Mouse (Mus musculus) spleen, adult 2 months (tissue): ENCODE measurements at regions not wholly inside any gene's neighbourhood (a gene's known extent, or its start where the extent isn't known, plus 50 kb on each side); places are given as distances from the start of the nearest gene placed in this dataset.

Source experiments
- DNase-seq, 2 experiments: peaks; one replicate each; pipeline versions ENCODE4 v3.0.0 to v3.0.0-alpha.2; 2012 to 2021; ENCODE audit warnings: low spot score in 2 of 2, low read depth in 1 of 2
- H3K27ac ChIP-seq: fragments of 200-500 bp; 2 replicates; pipeline ENCODE4 v1.5.1; 2012; ENCODE audit warnings: low read length, inconsistent platforms; ENCODE audit not compliant: insufficient read depth
- H3K27me3 ChIP-seq: fragments of 200-500 bp; 2 replicates; pipeline ENCODE4 v1.6.1; 2012; ENCODE audit warnings: mild to moderate bottlenecking, moderate library complexity, low read length, inconsistent platforms; ENCODE audit not compliant: control insufficient read depth, insufficient read depth
- H3K36me3 ChIP-seq: fragments of 200-500 bp; 2 replicates; pipeline ENCODE4 v1.6.1; 2012; ENCODE audit warnings: mild to moderate bottlenecking, low read length, inconsistent platforms; ENCODE audit not compliant: control insufficient read depth, insufficient read depth
- H3K4me1 ChIP-seq: fragments of 200-500 bp; 2 replicates; pipeline ENCODE4 v1.6.1; 2011; ENCODE audit warnings: inconsistent platforms; ENCODE audit not compliant: control insufficient read depth, insufficient read depth, insufficient read length
- H3K4me3 ChIP-seq: fragments of 200-500 bp; 2 replicates; pipeline ENCODE4 v1.5.1; 2011; ENCODE audit warnings: mild to moderate bottlenecking, inconsistent platforms; ENCODE audit not compliant: insufficient read depth, insufficient read length; ENCODE audit errors: extremely low read depth
- CTCF ChIP-seq: fragments of 200-500 bp; IDR thresholded peaks from 2 replicates; pipeline ENCODE4 v1.5.1; 2011; ENCODE audit warnings: mild to moderate bottlenecking, inconsistent platforms; ENCODE audit not compliant: insufficient read depth, insufficient read length, insufficient replicate concordance; ENCODE audit errors: extremely low read depth
- POLR2A ChIP-seq: fragments of 200-500 bp; IDR thresholded peaks from 2 replicates; pipeline ENCODE4 v1.6.1; 2011; ENCODE audit warnings: low read depth, low read length, inconsistent platforms
- WGBS: fragments of 180-500 bp; shearing (Covaris S2); methylation state at CpG from one replicate; pipeline ENCODE4 v1.1.7; 2018; 5-methylcytosine and 5-hydroxymethylcytosine counted together

GRCm38 (mm10) chr13:25648430-25648786 lies 378.1 kb upstream of the Nrsn1 start:
- no peaks in the 10 kb centered on the region for H3K27me3 ChIP-seq
- 96% methylated on average over 1 of the region's 1 CpGs for WGBS
- H3K27ac ChIP-seq, result no peak overlapping the region
- no peak overlapping the region for H3K4me3 ChIP-seq
- H3K36me3 ChIP-seq, result no peaks in the 10 kb centered on the region
- no peak for DNase-seq
- no peak for TF ChIP-seq POLR2A
- TF ChIP-seq CTCF, result no peak
- no peaks in the 10 kb centered on the region for H3K4me1 ChIP-seq

DNA sequence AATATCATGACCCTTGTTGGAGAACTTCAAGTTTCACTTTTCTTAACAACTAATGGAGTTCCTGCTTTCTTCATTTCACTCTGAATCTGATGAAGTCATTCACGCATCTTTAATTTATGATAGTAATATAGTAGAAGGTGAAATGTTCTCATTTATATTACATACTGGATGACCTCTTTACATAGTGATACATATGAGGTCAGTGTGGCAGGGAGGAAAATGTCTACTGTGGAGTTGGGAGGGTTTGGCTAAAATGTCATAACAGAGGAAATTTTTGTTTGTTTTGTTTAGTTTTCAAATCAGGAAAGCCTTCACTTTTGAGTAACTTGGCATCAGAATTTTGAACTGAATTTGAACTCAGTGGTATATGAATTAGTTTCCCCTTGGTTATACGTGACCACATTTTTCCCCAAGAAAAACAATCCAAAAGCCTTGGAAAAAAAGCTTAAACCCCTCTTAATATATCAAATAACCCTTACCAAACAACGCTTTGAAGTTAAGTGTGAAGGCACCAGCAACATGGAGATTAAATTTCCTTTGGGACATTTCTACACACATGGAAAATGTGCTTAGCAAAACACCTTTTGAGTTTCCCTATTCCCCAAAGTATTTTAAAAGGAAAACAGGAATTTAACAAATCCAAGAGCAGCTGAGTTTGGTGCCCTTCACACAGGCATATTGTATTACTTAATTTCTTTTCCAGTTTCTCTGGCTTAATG lies 377.6 kb upstream of the Nrsn1 start:
- Histone ChIP-seq H3K27ac (no peak overlapping the region), H3K4me3 (no peak overlapping the region), H3K36me3 (no peaks in the 10 kb centered on the region), H3K27me3 (no peaks in the 10 kb centered on the region), H3K4me1 (no peaks in the 10 kb centered on the region)
- 81% methylated on average over 3 of the region's 3 CpGs for WGBS
- TF ChIP-seq CTCF (no peak), POLR2A (no peak)
- no peak for DNase-seq

DNA sequence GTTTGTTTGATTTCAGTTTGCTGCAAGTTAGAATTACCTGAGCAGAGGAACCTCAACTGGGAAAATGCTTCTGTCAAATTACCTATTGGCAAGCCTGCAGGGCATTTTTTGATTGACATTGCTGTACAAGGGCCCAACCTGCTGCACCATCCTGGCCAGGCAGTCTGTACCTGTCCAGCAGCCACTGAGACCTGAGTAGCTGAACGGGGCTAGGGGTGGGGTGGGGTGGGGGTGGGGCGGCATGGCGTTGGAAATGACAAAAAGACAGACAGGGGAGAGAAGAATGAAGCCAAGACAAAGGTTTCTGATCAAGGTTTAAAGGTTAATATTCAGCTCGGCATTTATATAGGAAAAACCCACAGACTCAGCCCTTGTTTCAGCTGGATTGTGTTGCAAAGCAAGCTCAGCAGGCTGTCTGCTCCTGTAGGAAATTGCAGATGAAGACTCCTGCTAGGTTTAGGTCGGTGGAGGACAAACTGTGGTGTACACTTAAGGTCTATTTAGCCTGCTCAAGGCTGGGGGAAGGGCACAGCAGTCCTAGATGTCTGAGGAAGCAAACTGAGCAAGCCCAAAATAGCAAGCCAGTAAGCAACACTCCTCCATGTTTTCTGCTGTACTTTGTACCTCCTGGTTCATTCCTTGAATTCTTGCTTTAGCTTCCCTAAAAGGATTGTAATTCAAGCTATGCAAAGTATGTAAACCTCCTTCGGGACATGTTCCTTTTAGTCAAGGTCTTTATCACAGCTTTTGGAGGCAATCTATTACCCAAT lies 369.4 kb upstream of the Nrsn1 start:
- TF ChIP-seq CTCF (no peak), POLR2A (no peak)
- H3K27me3 ChIP-seq, result no peaks in the 10 kb centered on the region
- WGBS, result 46% methylated on average over 6 of the region's 6 CpGs

GRCm38 (mm10) chr13:25629466-25629865 lies 359.2 kb upstream of the Nrsn1 start:
- no peak for DNase-seq
- WGBS, result 84% methylated on average over 4 of the region's 4 CpGs
- TF ChIP-seq POLR2A (no peak), CTCF (no peak)
- H3K4me1 ChIP-seq, result no peaks in the 10 kb centered on the region
- H3K4me3 ChIP-seq, result no peak overlapping the region
- H3K27ac ChIP-seq, result no peak overlapping the region
- H3K36me3 ChIP-seq, result no peaks in the 10 kb centered on the region
- H3K27me3 ChIP-seq, result no peaks in the 10 kb centered on the region

More for the DNA sequence above, 369.4 kb upstream of the Nrsn1 start:
- no peak for DNase-seq
- H3K4me1 ChIP-seq, result no peaks in the 10 kb centered on the region
- no peak overlapping the region for H3K4me3 ChIP-seq
- H3K27ac ChIP-seq, result no peak overlapping the region
- H3K36me3 ChIP-seq, result no peaks in the 10 kb centered on the region

DNA sequence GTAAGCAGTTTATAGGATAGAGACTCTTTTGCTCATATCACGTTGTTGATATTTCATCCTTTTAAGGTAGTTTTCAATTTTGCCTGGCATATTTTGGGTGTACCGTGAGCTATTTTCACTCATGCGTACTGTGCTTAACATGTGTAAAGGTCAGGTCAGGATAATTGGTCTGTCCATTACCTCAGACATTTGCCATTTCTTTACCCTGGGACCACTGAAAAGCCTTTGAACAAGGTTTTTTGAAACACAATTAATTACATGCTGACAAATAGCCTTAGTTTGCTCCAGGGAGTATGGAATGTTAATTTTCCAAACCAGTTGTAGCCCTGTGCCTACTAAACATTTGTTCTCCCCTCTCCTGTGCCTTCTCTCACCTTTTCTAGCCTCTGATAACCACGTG lies 347.3 kb upstream of the Nrsn1 start:
- TF ChIP-seq CTCF, result no peak
- no peak for TF ChIP-seq POLR2A
- no peak for DNase-seq
- no peak overlapping the region for H3K4me3 ChIP-seq
- WGBS, result 77% methylated on average over 4 of the region's 4 CpGs
- H3K27ac ChIP-seq, result no peak overlapping the region
- no peaks in the 10 kb centered on the region for H3K4me1 ChIP-seq
- H3K27me3 ChIP-seq, result no peaks in the 10 kb centered on the region
- H3K36me3 ChIP-seq, result no peaks in the 10 kb centered on the region

GRCm38 (mm10) chr13:25611986-25612385 lies 341.7 kb upstream of the Nrsn1 start:
- H3K27me3 ChIP-seq, result no peaks in the 10 kb centered on the region
- 69% methylated on average over 4 of the region's 4 CpGs for WGBS
- no peaks in the 10 kb centered on the region for H3K36me3 ChIP-seq
- no peak overlapping the region for H3K4me3 ChIP-seq
- TF ChIP-seq POLR2A, result no peak
- no peak overlapping the region for H3K27ac ChIP-seq
- no peaks in the 10 kb centered on the region for H3K4me1 ChIP-seq
- no peak for DNase-seq

GRCm38 (mm10) chr13:25609641-25610040 lies 339.3 kb upstream of the Nrsn1 start:
- H3K4me1 ChIP-seq, result no peaks in the 10 kb centered on the region
- no peaks in the 10 kb centered on the region for H3K27me3 ChIP-seq
- no peaks in the 10 kb centered on the region for H3K36me3 ChIP-seq
- H3K27ac ChIP-seq, result no peak overlapping the region
- TF ChIP-seq CTCF, result no peak
- TF ChIP-seq POLR2A, result no peak
- no peak overlapping the region for H3K4me3 ChIP-seq
- no peak for DNase-seq
- WGBS, result 89% methylated on average over 4 of the region's 4 CpGs
